Mouse (Mus musculus) midbrain, embryonic 11.5 days (tissue): Measurements from ENCODE around the gene Prkn. TPM values are rescaled to one million over a fixed set of nuclear protein-coding genes. Genes with fewer than 3 reads are reported as not detected.

Source experiments
- ATAC-seq: fragments of 200-750 bp; cut with Nextera tagmentation; 2 replicates; pipeline ENCODE4 v1.8.0; 2017; ENCODE audit warnings: moderate TSS enrichment, moderate library complexity; ENCODE audit not compliant: low FRiP score
- DNase-seq: peaks from one replicate; pipeline ENCODE4 v3.0.0; 2015; ENCODE audit warnings: low spot score; ENCODE audit errors: missing footprints
- H3K27ac ChIP-seq: fragments of 300-500 bp; sonication (generic); 2 replicates; pipeline ENCODE4 v1.5.1; 2014; ENCODE audit warnings: low read depth, low read length
- H3K27me3 ChIP-seq: fragments of 300-500 bp; sonication (generic); 2 replicates; pipeline ENCODE4 v1.6.1; 2014; ENCODE audit warnings: mild to moderate bottlenecking, low read length, moderate library complexity, mixed read lengths; ENCODE audit not compliant: control insufficient read depth, insufficient read depth
- H3K36me3 ChIP-seq: fragments of 300-500 bp; sonication (generic); 2 replicates; pipeline ENCODE4 v1.6.1; 2014; ENCODE audit warnings: mild to moderate bottlenecking, low read length, moderate library complexity, mixed read lengths; ENCODE audit not compliant: control insufficient read depth, insufficient read depth
- H3K4me1 ChIP-seq: fragments of 300-500 bp; sonication (generic); 2 replicates; pipeline ENCODE4 v1.6.1; 2014; ENCODE audit warnings: low read length; ENCODE audit not compliant: control insufficient read depth, insufficient read depth
- H3K4me2 ChIP-seq: fragments of 300-500 bp; sonication (generic); 2 replicates; pipeline ENCODE4 v1.6.1; 2014; ENCODE audit warnings: mild to moderate bottlenecking, moderate library complexity
- H3K4me3 ChIP-seq: fragments of 300-500 bp; sonication (generic); 2 replicates; pipeline ENCODE4 v1.5.1; 2014; ENCODE audit warnings: low read depth, low read length
- H3K9ac ChIP-seq: fragments of 300-500 bp; sonication (generic); 2 replicates; pipeline ENCODE4 v1.6.1; 2014; ENCODE audit warnings: low read length
- H3K9me3 ChIP-seq: fragments of 300-500 bp; sonication (generic); 2 replicates; pipeline ENCODE4 v1.6.1; 2016; ENCODE audit warnings: low read length; ENCODE audit not compliant: control insufficient read depth
- WGBS: fragments of 180-500 bp; shearing (Covaris S2); extraction: QIAGEN DNeasy Blood & Tissue Kit; methylation state at CpG from one replicate; pipeline ENCODE4 v1.1.7; 2014; 5-methylcytosine and 5-hydroxymethylcytosine counted together
- polyA plus RNA-seq: library from polyadenylated mRNA; unstranded; fragments of >200 nt; fragmentation: Nextera tagmentation; extraction: Ambion mirVana; gene quantifications from 2 replicates; pipeline ENCODE4 v1.2.1, GENCODE M21; 2014

The Prkn gene
- polyA plus RNA-seq, 1 experiment from 2014 or later, result 0.82 TPM

DNA sequence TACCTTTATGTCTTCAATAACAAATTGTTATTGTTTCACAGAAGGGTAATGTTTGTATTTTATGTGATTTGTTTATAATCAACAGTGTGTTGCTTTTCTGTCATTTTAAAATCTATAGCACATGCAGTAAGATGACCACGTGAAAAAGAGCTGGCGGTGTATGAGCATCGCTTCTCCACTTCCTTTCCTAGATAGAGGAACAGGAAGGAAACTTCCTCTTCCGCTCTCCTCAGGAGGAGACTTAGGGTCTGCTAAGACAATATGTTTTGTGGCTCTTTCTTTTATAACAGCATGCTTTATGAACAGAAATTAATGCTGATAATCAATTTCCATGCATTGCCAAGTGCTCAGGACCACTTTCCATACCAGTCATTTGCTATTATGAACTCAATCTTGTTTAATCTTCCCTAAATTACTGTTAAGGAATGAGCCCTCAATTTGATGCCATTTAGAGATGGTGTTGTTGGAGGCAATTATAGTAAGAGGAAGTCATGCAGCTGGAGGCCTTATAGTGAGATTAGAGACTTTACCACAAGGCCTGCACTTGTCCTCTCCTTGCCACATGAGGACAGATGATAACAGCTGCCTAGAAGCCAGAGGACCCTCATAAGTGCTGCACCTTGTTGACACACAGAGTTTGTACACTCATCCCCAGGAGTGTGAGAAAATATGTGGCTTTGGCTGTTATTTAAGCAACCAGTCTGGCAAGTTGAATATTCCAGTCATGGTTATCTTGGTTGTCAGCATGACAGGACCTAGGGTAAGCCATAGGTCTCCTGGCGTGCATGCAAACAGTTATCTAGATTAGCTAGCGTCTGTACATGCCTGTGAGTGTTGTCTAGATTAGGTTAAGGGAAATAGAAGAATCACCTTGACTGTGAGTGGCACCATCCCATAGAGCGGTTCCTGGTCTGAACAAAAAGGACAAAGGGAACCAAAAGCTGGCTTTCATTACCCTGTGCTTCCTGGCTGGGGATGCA, 34.3 kb downstream of the Prkn start:
- Histone ChIP-seq H3K36me3 (no peaks in the 10 kb centered on the region), H3K4me1 (no peaks in the 10 kb centered on the region), H3K9ac (no peak overlapping the region), H3K27me3 (no peaks in the 10 kb centered on the region), H3K9me3 (no peaks in the 10 kb centered on the region), H3K4me3 (no peak overlapping the region), H3K27ac (no peak overlapping the region), H3K4me2 (no peak overlapping the region)
- DNase-seq (peak; percentile 0), ATAC-seq (no peak)
- 85% methylated on average over 7 of the region's 7 CpGs for WGBS

DNA sequence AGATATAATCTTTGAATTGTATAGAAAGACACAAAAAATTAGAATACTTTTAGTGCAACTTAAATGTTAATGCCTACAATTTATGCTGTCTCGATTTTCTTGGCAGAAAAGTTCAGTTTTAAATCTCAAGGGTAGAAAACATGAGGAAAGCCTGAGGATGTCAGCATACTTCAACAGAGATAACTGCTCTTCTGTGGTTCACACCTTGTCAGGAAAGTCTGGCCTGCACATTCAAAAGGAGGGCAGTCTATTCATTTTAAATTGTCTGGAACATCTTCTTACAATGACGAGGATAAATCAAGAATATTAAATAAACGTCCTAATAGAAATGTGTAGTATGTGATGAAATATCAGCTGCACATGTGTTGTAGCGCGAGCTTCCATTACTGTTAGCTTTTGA, 38.8 kb downstream of the Prkn start:
- no peak for ATAC-seq
- H3K9ac ChIP-seq, result no peak overlapping the region
- WGBS, result 88% methylated on average over 5 of the region's 5 CpGs
- no peaks in the 10 kb centered on the region for H3K27me3 ChIP-seq
- no peaks in the 10 kb centered on the region for H3K4me1 ChIP-seq
- DNase-seq, result peak; percentile 69
- H3K9me3 ChIP-seq, result no peaks in the 10 kb centered on the region
- no peak overlapping the region for H3K4me2 ChIP-seq
- H3K27ac ChIP-seq, result no peak overlapping the region
- no peak overlapping the region for H3K4me3 ChIP-seq
- no peaks in the 10 kb centered on the region for H3K36me3 ChIP-seq

DNA sequence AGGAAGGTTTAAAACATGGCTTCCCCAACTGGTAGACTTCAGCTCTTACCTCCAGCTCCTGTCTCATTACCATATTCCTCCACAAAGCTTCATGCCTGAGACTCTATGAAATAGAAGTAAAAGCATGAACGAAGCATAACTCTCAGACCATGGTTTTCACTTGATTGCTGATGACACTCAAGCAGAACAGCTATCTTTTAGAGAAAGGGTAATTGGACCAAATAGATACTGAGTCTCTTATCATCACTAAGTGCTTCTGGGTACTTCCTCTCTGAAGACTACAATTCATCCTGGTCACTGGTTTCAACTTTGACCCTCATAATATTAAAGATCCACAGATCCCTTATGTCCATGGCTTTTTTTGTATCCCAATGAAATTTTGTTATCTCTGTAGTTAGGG, 42.1 kb downstream of the Prkn start:
- DNase-seq, result no peak
- Histone ChIP-seq H3K36me3 (no peaks in the 10 kb centered on the region), H3K4me1 (no peaks in the 10 kb centered on the region), H3K27me3 (no peaks in the 10 kb centered on the region), H3K27ac (no peak overlapping the region), H3K9ac (no peak overlapping the region), H3K9me3 (no peaks in the 10 kb centered on the region), H3K4me3 (no peak overlapping the region), H3K4me2 (no peak overlapping the region)
- WGBS, result 85% methylated on average over 1 of the region's 1 CpGs
- no peak for ATAC-seq

DNA sequence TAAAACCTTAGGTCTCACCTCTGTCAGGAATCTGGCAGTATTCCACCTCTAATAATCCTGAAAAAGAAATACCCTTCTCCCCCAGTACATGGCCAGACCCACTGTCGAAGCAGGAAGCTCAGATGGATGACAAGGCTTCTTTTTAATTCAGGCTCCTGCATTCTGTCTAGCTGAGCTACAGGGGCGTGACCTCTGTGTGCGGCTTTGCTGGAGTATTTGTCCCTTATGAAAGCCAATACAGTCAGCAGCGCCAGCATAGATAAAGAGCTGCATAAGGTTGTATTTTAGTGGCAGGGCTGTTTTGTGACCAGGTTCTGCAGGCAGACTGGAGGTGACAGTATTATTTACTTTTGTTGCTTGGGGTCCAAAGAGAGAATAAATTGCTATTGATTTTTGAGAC, 47.7 kb downstream of the Prkn start:
- Histone ChIP-seq H3K4me1 (peaks cover 6% of the 10 kb centered on the region), H3K27me3 (no peaks in the 10 kb centered on the region), H3K4me3 (no peak overlapping the region), H3K9me3 (no peaks in the 10 kb centered on the region), H3K9ac (no peak overlapping the region), H3K27ac (no peak overlapping the region), H3K4me2 (no peak overlapping the region), H3K36me3 (no peaks in the 10 kb centered on the region)
- 18% methylated on average over 4 of the region's 4 CpGs for WGBS
- peak; percentile 85 for DNase-seq
- ATAC-seq, result peak; percentile 54

DNA sequence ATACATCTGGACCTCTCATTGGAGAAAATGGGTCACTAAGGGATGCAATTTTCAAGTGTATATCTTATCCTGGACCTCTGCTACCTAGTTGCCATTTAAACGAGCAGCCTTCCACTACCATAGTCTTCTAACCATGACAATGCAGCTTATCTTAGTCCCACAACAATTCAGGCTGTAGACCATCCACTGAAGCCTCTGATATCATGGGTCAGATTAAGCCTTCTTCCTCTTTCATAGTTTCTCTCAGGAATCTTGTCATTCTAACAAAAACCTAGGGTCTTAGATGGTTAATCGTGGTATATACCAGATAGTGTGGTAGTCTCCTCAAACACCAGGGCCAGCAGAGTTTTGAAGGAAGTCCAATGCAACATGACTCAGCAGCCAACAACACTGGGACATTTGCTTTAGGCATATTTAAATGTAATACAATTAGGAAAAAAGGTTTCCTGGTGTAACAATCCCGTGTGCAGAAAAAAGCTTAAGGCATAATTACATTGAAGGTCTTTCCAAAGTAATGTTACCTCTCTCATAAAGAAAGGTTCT, 61.6 kb downstream of the Prkn start:
- Histone ChIP-seq H3K27me3 (no peaks in the 10 kb centered on the region), H3K36me3 (no peaks in the 10 kb centered on the region), H3K9ac (no peak overlapping the region), H3K4me2 (no peak overlapping the region), H3K4me1 (no peaks in the 10 kb centered on the region), H3K4me3 (no peak overlapping the region), H3K9me3 (no peaks in the 10 kb centered on the region), H3K27ac (no peak overlapping the region)
- DNase-seq (no peak), ATAC-seq (no peak)
- WGBS, result 86% methylated on average over 3 of the region's 3 CpGs

DNA sequence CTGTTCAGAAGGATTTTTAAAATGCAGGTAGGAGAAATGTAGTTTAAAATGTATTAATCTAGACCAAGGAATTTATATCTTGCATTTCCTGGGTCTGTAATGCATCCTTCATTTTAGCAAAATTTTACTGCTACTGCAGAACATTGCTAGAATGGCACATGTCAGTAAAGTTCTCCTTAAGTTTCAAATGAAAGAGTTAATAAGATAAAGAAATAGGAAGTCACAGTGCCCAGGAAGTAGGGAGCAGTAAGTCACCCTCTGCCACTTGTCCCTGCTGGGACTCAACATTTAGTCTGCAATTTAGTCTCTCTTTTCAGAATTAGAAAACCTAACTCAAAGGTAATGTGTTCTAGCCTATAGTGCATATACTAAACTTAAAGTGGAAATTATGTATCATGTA, 96.5 kb downstream of the Prkn start:
- no peak overlapping the region for H3K4me2 ChIP-seq
- no peaks in the 10 kb centered on the region; the same call in 1 of the 2 replicates for H3K4me1 ChIP-seq
- ATAC-seq, result no peak
- H3K27me3 ChIP-seq, result no peaks in the 10 kb centered on the region
- DNase-seq, result no peak
- no peak overlapping the region for H3K27ac ChIP-seq
- no peak overlapping the region for H3K9ac ChIP-seq
- no peaks in the 10 kb centered on the region for H3K36me3 ChIP-seq
- no peaks in the 10 kb centered on the region for H3K9me3 ChIP-seq
- H3K4me3 ChIP-seq, result no peak overlapping the region

DNA sequence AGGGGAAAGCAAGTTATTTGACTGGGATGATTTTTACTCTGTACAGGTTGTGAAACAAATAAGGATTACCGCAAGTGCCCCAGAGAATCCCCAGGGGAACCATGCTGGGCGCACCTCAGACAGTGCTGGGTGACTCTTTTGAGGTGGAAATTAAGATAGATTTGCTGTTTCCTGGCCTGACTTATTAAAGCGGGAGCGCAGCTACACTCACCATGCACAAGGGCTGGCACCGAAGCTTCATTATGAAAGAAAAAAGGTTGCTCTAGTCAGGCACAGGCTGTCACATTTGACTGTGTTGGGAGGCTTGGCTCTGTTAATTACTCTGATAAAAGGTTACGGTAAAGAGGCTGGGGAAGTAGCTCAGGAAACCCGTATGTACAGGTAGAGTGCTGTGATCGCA, 97.7 kb downstream of the Prkn start:
- no peak overlapping the region for H3K27ac ChIP-seq
- no peak overlapping the region for H3K4me2 ChIP-seq
- 48% methylated on average over 8 of the region's 8 CpGs for WGBS
- DNase-seq, result no peak
- no peaks in the 10 kb centered on the region for H3K36me3 ChIP-seq
- H3K4me3 ChIP-seq, result no peak overlapping the region
- no peak for ATAC-seq
- no peaks in the 10 kb centered on the region; the same call in 1 of the 2 replicates for H3K4me1 ChIP-seq
- H3K9ac ChIP-seq, result no peak overlapping the region
- no peaks in the 10 kb centered on the region for H3K27me3 ChIP-seq
- H3K9me3 ChIP-seq, result no peaks in the 10 kb centered on the region

DNA sequence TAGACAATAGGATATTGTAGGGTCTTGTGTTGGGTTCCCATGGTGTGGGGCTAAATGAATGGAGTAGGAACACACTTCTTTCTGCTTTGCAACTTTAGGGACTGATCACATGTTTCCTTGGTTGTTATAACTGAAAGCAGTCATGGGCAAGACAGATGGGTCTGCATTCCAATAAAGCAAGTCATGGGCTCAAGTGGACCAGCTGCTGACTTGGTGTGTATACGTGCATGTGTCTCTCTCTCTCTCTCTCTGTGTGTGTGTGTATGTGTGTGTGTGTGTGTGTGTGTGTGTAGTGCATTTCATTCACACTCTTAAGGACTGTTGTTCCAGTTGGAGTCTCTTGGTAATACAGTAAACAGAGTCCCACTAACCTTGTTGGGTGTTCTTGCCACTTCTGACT, 98.6 kb downstream of the Prkn start:
- DNase-seq (no peak), ATAC-seq (no peak)
- 80% methylated on average over 1 of the region's 1 CpGs for WGBS
- no peaks in the 10 kb centered on the region for H3K27me3 ChIP-seq
- no peak overlapping the region for H3K9ac ChIP-seq
- no peak overlapping the region for H3K4me2 ChIP-seq
- H3K9me3 ChIP-seq, result no peaks in the 10 kb centered on the region
- H3K27ac ChIP-seq, result no peak overlapping the region
- no peak overlapping the region for H3K4me3 ChIP-seq
- H3K36me3 ChIP-seq, result no peaks in the 10 kb centered on the region
- no peaks in the 10 kb centered on the region; the same call in 1 of the 2 replicates for H3K4me1 ChIP-seq

DNA sequence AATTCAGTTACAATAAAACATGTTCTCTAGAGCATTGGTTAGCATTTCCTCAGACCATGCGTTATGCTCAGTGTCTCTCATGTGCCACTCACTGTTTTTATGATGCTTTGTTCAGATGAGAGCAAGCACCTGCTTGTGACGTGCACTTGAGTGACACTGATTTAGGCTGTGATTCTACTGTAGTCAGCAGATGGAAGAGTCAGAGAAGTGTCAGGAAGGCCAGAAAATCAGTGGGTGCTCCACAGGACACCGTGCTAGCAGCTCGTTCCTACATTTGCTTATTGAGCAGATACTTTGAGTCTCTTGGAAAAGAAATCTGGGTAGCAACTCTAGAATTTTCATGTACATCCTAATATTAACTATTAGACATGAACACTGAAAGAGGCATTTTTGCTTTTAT, 106.4 kb downstream of the Prkn start:
- 86% methylated on average over 4 of the region's 4 CpGs for WGBS
- Histone ChIP-seq H3K27me3 (no peaks in the 10 kb centered on the region), H3K9ac (no peak overlapping the region), H3K9me3 (no peaks in the 10 kb centered on the region), H3K4me2 (no peak overlapping the region), H3K36me3 (no peaks in the 10 kb centered on the region), H3K4me3 (no peak overlapping the region), H3K4me1 (no peaks in the 10 kb centered on the region), H3K27ac (no peak overlapping the region)
- ATAC-seq (no peak), DNase-seq (no peak)
